Mouse (Mus musculus) intestine, postnatal 0 days (tissue): ENCODE measurements at regions not wholly inside any gene's neighbourhood (a gene's known extent, or its start where the extent isn't known, plus 50 kb on each side); places are given as distances from the start of the nearest gene placed in this dataset.

Source experiments
- ATAC-seq: fragments of 200-750 bp; cut with Nextera tagmentation; 2 replicates; pipeline ENCODE4 v1.8.0; 2017; ENCODE audit warnings: mild to moderate bottlenecking, moderate TSS enrichment, moderate library complexity
- H3K27ac ChIP-seq: fragments of 300-500 bp; sonication (generic); 2 replicates; pipeline ENCODE4 v1.5.1; 2014; ENCODE audit warnings: mild to moderate bottlenecking, low read depth, low read length, moderate library complexity
- H3K27me3 ChIP-seq: fragments of 300-500 bp; sonication (generic); replicated peaks from 2 replicates; pipeline ENCODE4 v1.6.1; 2014; ENCODE audit warnings: low read length, mixed read lengths; ENCODE audit not compliant: control insufficient read depth, insufficient read depth
- H3K36me3 ChIP-seq: fragments of 300-500 bp; sonication (generic); 2 replicates; pipeline ENCODE4 v1.6.1; 2014; ENCODE audit warnings: mild to moderate bottlenecking, moderate library complexity; ENCODE audit not compliant: control insufficient read depth, insufficient read depth
- H3K4me1 ChIP-seq: fragments of 300-500 bp; sonication (generic); replicated peaks from 2 replicates; pipeline ENCODE4 v1.6.1; 2014; ENCODE audit warnings: antibody characterized with exemption, low read length, mixed read lengths; ENCODE audit not compliant: control insufficient read depth, insufficient read depth
- H3K4me2 ChIP-seq: fragments of 300-500 bp; sonication (generic); replicated peaks from 2 replicates; pipeline ENCODE4 v1.6.1; 2014; ENCODE audit warnings: low read depth, mild to moderate bottlenecking, moderate library complexity
- H3K4me3 ChIP-seq: fragments of 300-500 bp; sonication (generic); 2 replicates; pipeline ENCODE4 v1.5.1; 2014; ENCODE audit warnings: low read depth, low read length
- H3K9ac ChIP-seq: fragments of 300-500 bp; sonication (generic); 2 replicates; pipeline ENCODE4 v1.6.1; 2014; ENCODE audit warnings: mild to moderate bottlenecking, low read depth, low read length
- H3K9me3 ChIP-seq: fragments of 300-500 bp; sonication (generic); 2 replicates; pipeline ENCODE4 v1.6.1; 2016; ENCODE audit warnings: mixed run types; ENCODE audit not compliant: control insufficient read depth
- CTCF ChIP-seq: sonication (generic); IDR thresholded peaks from 2 replicates; pipeline ENCODE4 v1.5.1; 2016; ENCODE audit warnings: low read depth, mild to moderate bottlenecking, control low read depth, antibody characterized with exemption, moderate library complexity
- WGBS: fragments of 180-500 bp; shearing (Covaris S2); extraction: QIAGEN DNeasy Blood & Tissue Kit; methylation state at CpG from one replicate; pipeline ENCODE4 v1.1.7; 2014; 5-methylcytosine and 5-hydroxymethylcytosine counted together

- Histone ChIP-seq H3K4me2 (no peak overlapping the region), H3K36me3 (no peaks in the 10 kb centered on the region), H3K9ac (no peak overlapping the region), H3K27ac (no peak overlapping the region), H3K27me3 (no peaks in the 10 kb centered on the region), H3K4me3 (no peak overlapping the region), H3K9me3 (no peaks in the 10 kb centered on the region), H3K4me1 (no peaks in the 10 kb centered on the region)
- no peak for ATAC-seq
- peak; percentile 48 for TF ChIP-seq CTCF
- 56% methylated on average over 14 of the region's 14 CpGs for WGBS
These were observed 1575.5 kb upstream of the Gulo start for GRCm38 (mm10) chr14:67584456-67585048.

DNA sequence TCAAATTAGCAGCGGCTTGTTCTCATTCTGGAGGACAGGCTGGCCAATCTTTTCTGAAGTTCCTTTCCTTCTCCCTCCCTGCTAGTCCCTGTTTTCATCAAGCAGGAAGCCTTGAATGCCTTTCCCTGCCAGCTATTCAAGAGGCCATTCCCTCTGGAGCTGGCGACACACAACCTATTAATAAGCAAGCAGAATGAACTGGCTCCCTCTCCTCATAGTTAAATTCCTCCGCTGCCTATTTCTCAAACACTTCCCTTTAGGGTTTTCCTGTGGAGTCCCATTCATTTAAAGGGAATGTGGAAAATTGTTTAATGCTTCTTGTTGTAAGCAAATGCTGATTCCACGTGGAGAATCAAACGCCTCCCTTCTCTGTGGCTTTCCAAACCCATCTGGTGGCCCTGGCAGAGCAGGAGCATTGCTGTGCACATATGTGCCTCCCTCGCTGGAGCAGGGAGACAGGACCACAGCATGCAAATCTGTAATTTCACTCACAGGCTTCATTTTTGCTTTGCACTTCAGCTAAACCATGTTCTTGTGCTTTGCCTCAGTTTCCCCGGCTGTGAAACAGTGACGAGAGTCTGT, 1573.3 kb upstream of the Gulo start:
- no peak overlapping the region for H3K27ac ChIP-seq
- no peaks in the 10 kb centered on the region for H3K4me1 ChIP-seq
- H3K36me3 ChIP-seq: no peaks in the 10 kb centered on the region
- no peak overlapping the region for H3K9ac ChIP-seq
- no peak overlapping the region for H3K4me3 ChIP-seq
- no peak for ATAC-seq
- 75% methylated on average over 8 of the region's 8 CpGs for WGBS
- no peaks in the 10 kb centered on the region for H3K27me3 ChIP-seq
- H3K4me2 ChIP-seq: no peak overlapping the region
- H3K9me3 ChIP-seq: no peaks in the 10 kb centered on the region
- no peak for TF ChIP-seq CTCF

DNA sequence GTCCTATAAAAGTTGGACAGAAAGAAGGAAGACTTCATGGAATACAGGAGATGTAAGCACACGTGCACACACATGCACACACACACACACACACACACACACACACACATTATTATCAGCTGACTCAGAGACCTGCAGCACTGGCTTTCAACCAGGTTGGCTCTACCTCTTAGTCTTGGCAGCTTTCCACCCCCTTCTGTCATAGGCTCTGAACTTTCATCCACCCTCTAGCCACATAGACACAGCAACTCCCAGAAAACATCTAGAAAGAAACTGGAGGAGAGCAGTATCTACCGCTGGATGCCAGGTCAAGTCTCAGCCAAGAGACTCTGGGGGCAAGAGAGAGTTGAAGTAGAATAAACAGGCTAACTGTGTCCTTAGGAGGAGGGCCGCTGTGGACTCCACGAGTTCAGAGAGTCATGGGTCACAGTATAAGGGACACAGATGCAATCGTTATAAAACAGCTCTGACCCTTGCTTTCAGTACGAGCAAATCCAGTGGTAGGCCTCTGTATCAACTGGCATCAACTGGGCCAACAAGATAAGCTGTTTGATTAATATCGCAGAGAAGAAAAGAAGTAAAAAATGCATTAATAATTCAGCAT, 1565.4 kb upstream of the Gulo start:
- H3K9me3 ChIP-seq: no peaks in the 10 kb centered on the region
- no peaks in the 10 kb centered on the region for H3K36me3 ChIP-seq
- no peaks in the 10 kb centered on the region for H3K4me1 ChIP-seq
- ATAC-seq: no peak
- no peak overlapping the region for H3K4me3 ChIP-seq
- H3K27me3 ChIP-seq: no peaks in the 10 kb centered on the region
- H3K9ac ChIP-seq: no peak overlapping the region
- no peak for TF ChIP-seq CTCF
- no peak overlapping the region for H3K4me2 ChIP-seq
- no peak overlapping the region for H3K27ac ChIP-seq
- WGBS: 77% methylated on average over 7 of the region's 7 CpGs

DNA sequence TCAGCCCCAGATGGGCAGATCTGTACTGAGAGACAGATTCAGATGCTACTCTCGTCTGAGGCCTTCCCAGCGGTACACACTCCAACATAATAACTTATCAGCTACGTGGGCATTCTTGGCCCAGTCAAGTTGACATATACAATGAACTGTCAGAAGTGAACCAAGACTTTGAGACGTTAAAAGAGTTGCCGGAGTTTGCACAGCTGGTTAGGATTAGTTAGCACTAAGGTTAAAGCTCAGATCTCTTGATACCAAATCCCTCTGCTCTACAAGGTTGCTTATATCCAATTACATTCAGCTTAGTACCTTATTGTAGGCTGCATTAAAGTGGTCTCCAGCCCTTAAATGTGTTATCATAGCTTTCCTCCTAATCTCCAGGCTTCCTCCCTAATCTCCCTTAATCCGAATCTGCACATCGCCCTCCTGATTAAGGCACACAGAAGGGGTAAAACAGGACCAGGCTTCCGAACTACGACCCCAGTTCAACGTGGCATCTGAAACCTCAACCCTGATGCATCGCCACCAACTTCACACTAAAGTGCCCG, 1564.5 kb upstream of the Gulo start:
- H3K4me1 ChIP-seq: no peaks in the 10 kb centered on the region
- no peaks in the 10 kb centered on the region for H3K36me3 ChIP-seq
- WGBS: 74% methylated on average over 12 of the region's 12 CpGs
- no peak overlapping the region for H3K4me2 ChIP-seq
- no peak for ATAC-seq
- no peak overlapping the region for H3K27ac ChIP-seq
- no peak overlapping the region for H3K4me3 ChIP-seq
- TF ChIP-seq CTCF: no peak
- H3K27me3 ChIP-seq: 0 out of 2 replicates have a peak, but pooled peaks cover 4% of the 10 kb centered on the region
- no peaks in the 10 kb centered on the region for H3K9me3 ChIP-seq
- H3K9ac ChIP-seq: no peak overlapping the region

DNA sequence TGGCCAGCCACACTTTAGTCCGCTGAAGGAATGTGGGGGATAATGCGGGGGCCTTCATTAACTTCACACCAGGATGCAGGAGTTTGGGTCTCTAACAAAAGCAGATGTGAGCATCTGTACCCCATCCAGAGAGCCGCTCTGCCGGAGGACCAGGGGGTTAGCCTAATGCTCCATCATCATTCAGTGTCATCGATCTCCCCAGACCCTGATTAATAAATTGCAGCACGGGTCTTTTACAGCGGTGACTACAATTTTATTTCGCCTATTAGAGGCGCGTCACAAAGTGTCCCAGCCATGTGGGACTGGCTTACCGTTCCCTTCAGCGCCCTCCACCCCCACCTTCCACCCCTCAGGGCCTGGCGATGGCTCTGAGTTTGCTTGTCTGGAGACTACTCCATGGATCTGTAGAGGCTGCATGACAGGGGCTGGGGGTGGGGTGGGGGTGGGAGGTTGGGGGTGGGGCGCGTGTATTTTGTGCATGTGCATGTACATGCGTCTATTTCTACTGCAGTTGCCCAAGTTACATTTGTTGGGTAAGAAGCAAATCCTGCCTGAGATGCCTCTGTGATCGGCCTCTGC, 1560.8 kb upstream of the Gulo start:
- Histone ChIP-seq H3K4me2 (no peak overlapping the region), H3K27ac (no peak overlapping the region), H3K36me3 (no peaks in the 10 kb centered on the region), H3K4me3 (no peak overlapping the region), H3K9ac (no peak overlapping the region), H3K27me3 (0 out of 2 replicates have a peak, but pooled peaks cover 4% of the 10 kb centered on the region), H3K9me3 (no peaks in the 10 kb centered on the region), H3K4me1 (no peaks in the 10 kb centered on the region)
- no peak for TF ChIP-seq CTCF
- 49% methylated on average over 17 of the region's 17 CpGs for WGBS
- ATAC-seq: no peak
